Mouse (Mus musculus) gastrocnemius, postnatal 25 days (tissue): ENCODE data around the gene Gm21983. TPM values are rescaled to one million over a fixed set of nuclear protein-coding genes. Genes with fewer than 3 reads are reported as not detected.

Experiments
- DNase-seq: peaks from one replicate; pipeline ENCODE4 v3.0.0; 2022
- total RNA-seq, 2 experiments: library from RNA; stranded (reverse); gene quantifications; 1 replicate in 1 of 2; 2 replicates in 1 of 2; pipeline ENCODE4 v1.2.3; 2021

Gene Gm21983
- total RNA-seq, 2 experiments from 2014 or later, result not detected

DNA sequence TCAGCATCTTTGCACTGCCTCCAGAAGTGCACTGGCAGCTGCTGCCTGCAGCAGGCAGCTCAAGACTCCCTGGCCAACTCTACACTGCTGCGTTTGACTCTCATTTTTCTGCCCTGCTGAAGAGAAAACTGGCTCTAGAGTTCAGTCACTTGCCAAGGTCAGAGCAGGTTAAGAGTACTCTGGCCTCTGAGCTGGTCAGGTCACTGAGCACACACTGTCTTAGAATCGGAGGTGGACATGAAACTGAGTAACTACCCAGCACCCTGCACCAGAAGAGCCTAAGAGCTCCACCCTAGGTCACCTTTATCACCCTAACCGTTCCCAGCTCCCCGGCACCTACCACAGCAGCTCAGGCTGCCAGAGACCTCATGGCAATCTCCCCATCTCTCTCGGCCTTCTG is 5.1 kb upstream of the Gm21983 start:
- no peak for DNase-seq

DNA sequence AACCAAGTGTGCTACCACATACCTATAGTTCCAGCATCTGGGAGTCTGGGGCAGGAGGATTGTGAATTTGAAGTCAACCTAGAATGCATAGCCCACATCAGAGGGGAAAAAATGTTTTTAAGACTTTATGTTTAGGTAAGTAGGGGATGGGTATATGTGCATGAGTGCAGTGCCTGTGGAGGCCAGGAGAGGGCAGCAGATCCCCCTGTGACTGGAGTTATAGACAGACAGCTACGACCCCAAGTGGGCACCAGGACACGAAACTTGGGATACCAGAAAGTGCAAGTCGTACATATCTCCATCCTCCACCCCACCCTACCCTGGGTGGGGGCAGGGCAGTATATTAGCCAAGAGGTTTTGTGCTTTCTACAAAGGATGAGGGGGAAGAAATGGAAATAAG is 4.1 kb upstream of the Gm21983 start:
- no peak for DNase-seq

DNA sequence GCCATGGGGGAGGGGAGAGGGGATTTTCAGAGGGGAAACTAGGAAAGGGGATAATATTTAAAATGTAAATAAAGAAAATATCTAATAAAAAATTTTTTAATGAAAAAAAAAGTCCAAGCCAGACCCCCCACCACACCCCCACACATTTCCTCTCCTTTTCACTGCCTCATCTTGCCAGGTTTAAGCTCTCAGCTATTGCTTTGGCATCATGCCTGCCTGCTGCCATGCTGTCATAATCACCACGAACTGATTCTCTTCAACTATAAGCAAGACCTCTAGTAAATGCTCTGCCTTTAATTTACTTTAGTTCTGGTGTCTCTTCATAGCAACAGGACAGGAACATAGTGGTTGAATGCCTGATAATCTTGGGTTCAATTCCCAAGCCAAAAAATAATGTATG is 1.6 kb upstream of the Gm21983 start:
- no peak for DNase-seq

DNA sequence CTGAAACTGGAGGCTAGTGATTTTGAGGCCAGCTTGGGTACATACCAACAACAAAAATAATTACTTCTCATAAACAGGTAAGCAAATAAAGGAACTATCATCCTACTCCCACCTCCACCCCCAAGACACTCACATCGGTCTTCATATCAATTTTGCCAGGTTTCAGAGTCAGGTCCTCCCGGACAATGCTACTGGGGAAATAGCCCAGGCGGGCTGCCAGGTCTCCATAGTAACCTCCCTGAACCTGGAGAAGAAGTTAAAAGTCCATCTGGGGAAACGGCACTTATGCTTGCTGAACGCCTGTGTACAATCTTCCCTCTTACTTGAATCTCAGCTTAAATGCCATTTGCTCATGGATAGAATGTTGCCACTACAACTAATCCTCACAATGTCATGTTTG is 850 bp downstream of the Gm21983 start:
- peak; percentile 62 for DNase-seq

DNA sequence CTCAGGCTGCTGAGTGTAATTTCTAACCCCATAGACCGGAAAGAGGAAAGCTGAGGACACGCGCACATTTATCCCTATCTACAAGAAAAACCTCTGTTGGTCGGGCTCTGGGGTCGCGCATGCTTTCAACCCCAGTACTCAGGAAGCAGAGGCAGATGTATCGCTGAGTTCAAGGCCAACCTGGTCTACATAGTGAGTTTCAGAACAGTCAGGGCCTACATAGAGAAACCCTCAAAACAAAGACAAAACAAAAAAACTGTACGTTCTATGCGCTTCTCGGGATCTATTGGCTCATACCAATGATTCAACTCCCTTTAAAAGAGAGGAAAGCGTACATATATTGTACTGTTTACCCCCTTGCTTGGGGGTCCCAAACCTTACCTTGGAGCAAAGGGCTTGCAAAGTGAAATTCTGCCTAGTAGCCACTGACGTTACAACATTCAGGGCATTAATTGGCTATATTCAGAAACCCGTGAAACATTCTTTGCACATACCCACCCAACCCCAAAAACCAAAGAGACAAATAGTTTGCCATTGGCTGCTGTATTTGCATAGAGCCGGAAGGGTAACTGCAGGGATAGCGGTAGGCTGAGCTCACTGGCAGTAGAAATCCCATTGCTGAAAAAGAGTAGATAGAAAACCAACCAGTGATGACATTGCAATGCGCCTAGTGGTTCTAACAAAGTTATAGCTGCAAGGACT is 1.5 kb downstream of the Gm21983 start:
- no peak for DNase-seq

DNA sequence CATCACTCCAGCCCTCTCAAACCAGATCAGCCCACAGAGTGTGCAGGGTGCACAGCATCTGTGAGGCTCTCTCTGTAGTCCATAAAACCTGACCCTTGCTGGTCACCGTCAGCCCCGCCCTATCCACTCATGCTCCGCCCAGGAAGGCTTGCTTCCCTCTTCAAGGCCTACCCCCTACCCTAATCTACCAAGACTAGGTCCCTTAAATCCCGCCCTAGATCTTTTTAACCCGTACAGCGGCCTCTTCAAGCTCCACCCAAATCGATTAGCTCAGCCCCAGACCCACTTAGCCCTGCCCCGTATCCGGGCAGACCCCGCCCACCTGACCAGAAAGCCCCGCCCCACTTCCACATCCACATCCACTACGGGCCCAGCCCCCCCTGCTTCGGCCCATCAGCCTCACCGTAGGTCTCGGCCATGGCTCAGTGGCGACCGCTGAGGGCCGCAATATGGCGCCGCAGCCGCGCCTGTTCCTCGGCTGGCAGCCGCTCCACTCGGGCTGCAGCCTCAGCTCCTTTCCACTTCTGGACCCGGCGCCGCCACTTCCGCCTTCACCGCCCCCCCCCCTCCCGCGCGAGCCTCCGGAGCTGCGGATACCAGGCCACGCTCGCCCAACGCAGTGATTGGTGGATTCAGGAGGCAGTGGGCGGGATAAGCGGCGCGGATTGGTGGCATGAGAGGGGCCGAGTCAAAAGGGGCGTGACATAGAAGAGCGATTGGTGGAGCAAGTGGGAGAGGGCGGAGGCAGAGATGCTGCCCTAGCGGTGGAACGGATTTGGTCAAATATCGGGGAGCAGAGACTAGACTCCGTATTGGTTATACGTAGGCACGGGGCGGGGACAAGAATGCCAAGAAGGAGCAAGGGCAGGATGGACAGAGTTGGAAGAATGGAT is 2.3 kb downstream of the Gm21983 start, which contains the start of gene Rab4b:
TSS of gene Rab4b (minus strand) at position 573 of the 893 bp plus-strand sequence.
- peak; percentile 100 for DNase-seq

DNA sequence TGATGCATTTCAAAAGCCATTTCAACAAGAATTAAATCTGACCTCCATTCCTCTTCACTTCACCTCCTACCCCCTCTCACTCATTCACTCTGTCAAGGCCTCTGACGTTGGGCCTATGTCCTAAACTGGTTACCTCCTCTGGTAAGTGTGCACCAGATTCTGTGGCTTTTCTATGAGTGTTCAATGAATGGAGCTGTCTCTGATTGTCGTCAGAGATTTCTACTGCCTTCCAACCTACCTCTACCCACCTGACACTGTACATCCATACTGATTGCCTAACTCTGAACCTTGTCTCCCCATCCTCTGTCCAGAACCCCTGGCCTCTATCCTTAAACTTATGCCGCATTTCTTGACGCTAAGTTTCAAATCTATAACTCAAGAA is 3.0 kb downstream of the Gm21983 start:
- DNase-seq, result no peak

DNA sequence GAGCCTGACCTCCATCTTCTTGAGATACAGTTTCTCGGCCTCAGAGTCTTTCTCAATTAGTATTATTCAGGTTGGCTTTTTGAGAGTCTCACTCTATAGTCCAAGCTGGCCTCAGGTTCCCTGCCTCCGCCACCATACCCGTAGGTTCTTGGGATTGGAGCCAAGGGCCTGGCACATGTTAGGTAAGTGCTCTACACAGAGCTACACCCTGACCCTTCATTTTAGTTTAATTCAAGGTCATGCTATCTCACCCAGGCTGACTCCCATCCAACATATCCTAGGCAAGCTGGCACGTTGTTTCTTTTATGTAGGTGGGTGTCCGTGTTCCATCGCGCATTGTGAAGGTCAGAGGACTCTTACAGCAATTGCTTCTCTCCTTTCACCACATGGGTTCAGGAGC is 6.0 kb downstream of the Gm21983 start:
- no peak for DNase-seq

DNA sequence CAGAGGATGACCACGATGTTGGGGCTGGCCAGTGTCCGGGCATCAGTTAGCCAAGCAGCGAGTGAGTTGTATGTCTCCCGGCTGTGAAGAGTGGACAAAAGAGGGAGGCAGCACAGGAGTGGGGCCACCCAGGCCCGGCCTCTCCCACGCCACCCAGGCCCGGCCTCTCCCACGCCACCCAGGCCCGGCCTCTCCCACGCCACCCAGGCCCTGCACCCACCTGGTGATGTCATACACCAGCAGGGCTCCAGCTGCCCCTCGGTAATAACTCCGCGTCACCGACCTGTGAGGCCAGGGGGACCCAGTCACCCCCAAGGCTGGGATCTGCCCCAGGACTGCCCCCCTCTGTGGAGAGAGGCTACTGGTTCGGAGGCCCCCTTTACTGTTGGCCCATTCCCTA is 6.4 kb downstream of the Gm21983 start:
- DNase-seq, result no peak

DNA sequence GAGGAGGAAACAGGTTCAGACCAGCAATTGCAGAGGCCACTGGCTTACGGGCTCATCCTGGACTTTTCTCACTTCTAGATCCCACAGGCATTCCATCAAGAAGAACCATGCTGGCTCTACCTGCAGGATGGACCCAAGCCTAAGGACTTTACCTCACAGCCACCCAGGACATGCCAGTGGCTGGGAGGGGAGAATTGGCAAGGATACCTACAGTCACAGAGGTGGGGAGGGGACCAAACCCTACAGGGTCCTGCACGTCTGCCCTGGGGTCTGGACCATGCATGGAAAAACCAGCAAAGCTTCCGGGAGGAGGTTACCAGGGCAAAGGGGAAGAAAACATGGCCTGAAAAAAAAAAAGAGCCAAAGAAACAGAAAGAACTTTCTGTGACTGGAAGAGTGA is 9.9 kb downstream of the Gm21983 start:
- DNase-seq, result no peak

DNA sequence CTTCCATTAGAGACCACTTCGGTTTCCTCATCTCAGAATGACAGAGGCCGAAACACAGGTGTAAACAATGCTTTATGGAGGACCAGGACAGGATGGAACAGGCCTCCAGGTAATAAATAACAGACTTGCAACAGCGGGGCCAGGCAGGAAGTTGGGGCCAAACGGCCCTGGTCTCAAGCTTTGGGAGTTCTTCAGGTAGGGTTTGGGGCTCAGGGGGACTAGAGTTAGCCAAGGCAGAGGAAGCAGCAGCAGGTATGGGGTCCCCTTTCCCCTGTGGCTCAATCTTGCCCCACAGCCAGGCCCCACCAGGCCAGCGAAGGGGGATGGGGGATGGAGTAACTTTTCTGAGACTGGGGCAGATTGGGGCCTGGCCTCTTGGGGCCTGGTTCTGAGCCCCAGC is 12.5 kb downstream of the Gm21983 start:
- DNase-seq, result no peak

DNA sequence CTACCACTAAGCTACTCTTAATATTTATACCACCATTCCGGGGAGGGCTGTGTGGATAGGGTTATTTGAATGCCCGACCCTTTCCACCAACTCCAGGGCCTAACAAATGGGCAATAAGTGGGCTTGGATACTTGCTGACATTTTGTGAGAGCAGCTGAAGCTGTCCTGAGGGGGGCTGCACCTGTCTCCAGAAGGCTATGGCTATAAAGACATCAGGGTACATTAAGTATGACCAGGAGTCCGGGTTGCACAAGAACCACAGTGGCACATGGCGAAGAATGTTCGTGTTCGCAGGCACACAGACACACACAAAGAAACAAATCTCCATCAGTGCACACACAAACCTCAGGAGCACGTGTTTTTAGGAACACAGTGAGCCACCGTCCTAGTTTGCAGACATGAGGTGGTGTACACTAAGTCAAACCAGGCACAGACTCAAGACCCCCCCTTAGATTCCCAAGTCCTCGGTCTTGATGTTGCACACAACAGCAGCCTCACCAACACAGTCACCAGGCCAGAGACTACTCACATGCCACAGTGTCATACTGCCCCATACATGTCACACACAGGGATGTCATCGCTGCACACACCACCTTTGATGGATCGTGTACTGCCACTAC is 13.3 kb downstream of the Gm21983 start:
- no peak for DNase-seq

DNA sequence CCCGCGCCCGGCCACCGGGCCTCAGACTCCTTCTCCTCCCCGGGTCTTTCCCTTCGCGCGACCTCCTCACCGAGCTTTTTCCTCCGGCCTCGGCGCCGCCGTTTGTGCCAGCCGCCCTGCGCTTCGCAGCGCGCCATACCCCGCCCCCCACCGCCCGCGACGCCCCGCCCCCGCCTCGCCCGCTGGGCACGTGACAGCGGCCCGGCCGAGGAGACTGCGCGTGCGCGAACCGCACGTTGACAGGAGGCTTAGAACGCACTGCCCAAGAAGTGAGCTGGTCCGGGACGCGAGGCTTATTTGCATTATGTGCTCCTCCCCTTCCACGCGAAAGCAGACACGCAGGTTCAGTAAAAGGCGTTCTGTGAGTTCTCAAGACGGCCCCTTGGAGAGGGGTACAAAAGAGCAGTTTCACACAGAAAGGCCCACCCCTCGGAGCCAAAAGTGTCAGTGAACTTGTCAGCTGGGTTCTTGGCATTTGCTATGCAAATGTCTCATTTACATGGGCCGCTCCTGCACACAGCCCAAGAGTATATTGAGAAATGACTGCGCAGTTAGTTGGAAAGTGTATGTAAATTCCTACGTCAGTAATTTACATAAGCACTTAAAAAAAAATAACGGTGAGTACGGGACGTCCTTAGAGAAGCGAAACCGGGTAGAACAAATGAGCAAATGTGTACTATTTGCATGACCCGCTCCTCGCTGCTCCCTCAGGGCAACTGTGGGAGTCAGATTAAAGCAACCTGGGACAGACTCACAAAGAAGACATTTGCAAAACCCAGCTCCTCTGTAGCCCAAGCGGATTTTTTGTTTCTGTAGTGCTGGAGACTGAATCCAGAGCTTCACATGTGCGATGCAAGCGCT is 14.0 kb downstream of the Gm21983 start, which contains the start of gene Egln2:
TSS of gene Egln2 (minus strand) at position 189 of the 861 bp plus-strand sequence.
- DNase-seq, result peak; percentile 93

DNA sequence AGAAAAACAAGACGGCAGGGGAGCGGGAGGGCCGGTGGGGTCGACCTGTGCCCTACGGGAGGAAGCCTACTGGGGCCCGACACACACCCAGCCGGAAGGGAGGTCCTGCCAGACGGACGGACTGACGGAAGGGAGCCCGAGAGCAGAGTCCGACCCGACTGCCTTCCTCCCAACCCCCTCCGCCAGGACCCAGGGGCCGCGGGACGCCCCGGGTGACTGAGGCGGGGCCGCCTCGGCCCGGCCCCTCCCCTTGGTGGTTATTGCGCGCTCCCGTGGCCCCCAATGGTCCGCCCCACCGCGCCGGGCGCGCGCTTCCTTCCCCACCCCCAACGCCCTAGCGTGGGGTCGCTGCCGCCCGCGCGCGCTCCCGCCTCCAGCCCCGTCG is 14.7 kb downstream of the Gm21983 start:
- peak; percentile 92 for DNase-seq

DNA sequence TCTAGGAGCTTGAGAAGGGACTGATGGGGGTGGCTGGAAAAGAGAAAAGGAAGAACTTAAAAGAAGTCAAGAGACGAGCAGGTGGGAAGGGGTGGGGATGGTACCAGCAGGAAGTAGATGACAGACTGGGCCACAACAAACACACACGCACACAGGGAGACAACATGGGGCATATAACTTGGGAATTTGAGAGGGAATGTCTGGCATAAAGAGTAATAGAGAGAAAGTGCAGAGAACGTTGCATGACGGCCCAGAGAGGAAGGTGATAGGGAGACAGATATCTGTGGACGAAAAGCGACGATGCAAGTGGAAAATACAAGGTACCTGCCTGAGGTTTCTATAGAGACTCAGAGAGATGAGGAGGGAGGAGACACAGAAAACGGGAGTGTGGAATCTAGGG is 15.2 kb downstream of the Gm21983 start:
- DNase-seq, result no peak

DNA sequence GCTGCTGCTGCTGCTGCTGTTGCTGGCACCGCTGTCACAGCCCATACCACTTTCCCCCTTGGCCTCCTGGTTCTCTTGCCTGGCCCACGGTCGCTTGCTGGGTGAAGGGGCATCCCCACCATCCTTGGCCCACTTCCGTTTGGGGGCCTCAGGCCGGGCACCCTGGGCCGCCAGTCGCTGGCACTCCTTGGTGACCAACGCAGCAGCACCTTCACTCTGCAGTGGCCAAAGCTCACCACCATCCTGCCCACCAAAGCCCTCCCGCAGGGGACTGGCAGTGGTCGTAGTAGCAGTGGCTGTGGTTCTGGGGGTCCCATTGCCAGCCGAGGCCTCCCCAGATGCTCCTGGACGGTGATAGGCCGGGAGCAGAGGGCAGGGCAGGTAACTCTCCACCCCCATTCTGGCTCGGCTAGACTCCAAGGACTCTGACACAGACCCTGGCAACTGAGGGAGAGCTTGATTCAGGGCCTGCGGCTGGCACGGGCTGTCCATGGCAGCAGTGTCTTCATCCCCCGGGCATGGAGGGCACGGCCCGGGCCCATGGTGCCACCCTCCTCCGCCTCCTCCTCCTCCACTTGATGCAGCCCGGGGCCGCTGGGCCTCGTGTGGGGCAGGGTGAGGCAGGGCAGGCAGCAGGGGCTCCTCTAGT is 15.8 kb downstream of the Gm21983 start:
- DNase-seq, result peak; percentile 71

DNA sequence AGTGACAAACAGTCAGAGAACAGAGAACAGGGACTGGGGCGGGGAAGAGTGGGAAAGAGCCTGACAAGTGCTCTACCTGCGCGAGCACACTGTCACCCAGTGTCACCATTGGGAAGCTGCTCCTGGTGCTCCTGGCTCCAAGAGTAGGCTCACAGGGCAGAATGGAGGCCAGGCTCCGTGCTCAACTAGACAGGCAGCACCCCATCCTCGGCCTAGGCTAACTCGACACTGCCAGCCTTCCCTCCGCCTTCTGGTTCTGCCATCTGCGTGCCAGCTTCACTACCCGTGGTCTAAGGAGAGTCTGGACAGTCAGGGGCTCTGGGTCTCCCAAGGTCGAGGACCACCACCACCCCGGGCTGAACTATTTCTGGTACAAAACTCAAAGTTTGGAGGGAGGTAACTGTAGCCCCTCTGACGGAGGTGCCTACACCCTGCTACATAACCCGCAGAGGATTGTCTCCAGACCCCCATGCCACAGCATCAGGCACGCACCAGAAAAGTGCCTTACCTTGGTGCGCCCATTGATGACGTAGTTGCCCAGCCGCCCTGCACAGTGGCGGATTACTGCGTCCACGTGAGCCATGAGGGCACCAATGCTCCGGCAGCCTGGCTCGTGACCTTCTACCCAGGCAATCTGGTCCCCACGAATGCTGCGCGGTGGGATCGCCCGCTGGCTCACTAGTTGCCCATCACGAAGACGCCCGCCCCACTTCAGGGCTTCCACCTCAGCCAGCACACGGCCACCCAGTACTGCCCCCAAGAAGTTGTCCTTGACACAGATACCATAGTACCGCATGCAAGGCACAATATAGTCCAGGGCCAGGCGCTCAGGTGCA is 16.6 kb downstream of the Gm21983 start:
- peak; percentile 13 for DNase-seq

DNA sequence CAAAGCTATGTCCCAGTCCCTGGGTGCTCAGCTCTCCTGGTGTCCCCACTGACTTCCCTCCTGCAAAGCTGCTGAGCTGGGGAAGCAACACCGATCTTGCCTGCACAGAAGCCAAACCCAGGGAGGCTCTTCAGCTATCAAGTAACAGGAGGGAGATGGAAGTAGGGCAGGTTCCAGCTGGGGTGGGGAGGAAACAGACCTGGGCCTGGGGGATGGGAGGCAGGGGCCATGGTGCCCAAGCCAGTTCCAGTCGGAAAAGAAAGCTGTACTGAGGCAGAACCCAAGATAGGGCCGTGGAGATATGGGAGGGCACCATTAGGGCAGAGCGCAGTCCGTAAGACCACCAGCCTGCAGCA is 17.5 kb downstream of the Gm21983 start:
- DNase-seq, result peak; percentile 62

DNA sequence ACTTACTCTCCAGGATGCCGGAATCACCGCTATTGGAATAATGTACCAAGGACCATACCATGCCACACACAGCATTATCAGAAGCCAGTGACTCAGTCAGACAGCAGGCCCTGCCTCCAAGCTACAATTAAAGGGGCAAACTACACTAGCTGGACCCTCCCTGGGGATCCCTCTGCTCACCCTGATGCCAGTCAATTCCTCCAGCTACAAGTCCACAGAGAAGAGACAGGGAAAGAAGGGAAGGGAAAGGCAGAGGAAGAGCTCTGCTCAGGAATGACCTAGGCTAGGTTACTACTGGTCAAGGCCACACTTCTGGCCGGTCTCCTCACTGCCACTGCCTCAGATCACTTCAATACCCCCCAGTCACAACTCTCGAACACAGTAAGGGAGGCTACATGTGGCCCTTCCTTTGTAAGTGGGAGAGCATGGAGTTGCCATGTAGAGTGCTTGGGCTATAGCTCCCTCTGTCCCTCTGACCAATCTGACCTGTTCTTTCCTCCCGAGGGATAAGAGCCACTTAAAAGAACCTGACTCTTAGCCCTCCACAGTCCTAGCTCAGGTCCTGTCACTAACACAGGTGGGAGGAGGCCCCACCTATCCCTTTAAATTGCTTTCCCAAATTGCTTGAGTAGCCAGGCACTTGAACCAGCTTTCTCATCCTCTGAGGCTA is 18.0 kb downstream of the Gm21983 start:
- no peak for DNase-seq

DNA sequence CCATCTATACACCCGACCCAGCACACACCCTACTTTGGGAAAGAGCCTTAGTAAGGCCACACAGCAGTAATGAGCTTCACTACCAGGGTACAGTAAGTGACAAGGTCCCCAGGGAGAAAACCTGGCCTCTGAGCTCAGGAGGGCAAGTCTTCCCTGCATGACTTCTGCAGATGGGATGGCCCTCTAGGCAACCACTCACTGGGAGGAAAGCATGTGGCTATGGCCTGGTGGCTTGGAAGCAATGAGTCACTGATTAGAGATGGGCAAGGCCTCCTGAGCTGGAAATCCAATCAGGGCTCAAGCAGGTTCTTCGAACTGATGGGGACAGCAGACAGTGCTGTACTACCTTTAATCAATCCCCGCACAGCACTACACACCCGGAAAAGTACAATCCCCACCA is 19.1 kb downstream of the Gm21983 start:
- peak; percentile 46 for DNase-seq
